Mouse (Mus musculus) hindbrain, embryonic 11.5 days (tissue): ENCODE measurements around the gene Cth. TPM values are rescaled to one million over a fixed set of nuclear protein-coding genes. Genes with fewer than 3 reads are reported as not detected.
A peak's percentile ranks its signal among the peaks of the same experiment; 100 is the strongest.

Experiments
- ATAC-seq: fragments of 200-750 bp; cut with Nextera tagmentation; 2 replicates; pipeline ENCODE4 v1.8.0; 2017; ENCODE audit warnings: mild to moderate bottlenecking, moderate TSS enrichment, moderate library complexity; ENCODE audit not compliant: low FRiP score
- DNase-seq: peaks from one replicate; pipeline ENCODE4 v3.0.0-alpha.2; 2015; ENCODE audit warnings: low spot score
- H3K27ac ChIP-seq: fragments of 300-500 bp; sonication (generic); 2 replicates; pipeline ENCODE4 v1.5.1; 2014; ENCODE audit warnings: mild to moderate bottlenecking, low read depth, low read length
- H3K27me3 ChIP-seq: fragments of 300-500 bp; sonication (generic); 2 replicates; pipeline ENCODE4 v1.6.1; 2014; ENCODE audit warnings: mild to moderate bottlenecking, low read length, moderate library complexity, mixed read lengths; ENCODE audit not compliant: control insufficient read depth, insufficient read depth
- H3K36me3 ChIP-seq: fragments of 300-500 bp; sonication (generic); 2 replicates; pipeline ENCODE4 v1.6.1; 2014; ENCODE audit warnings: mild to moderate bottlenecking, low read length, moderate library complexity, mixed read lengths; ENCODE audit not compliant: control insufficient read depth, insufficient read depth
- H3K4me1 ChIP-seq: fragments of 300-500 bp; sonication (generic); replicated peaks from 2 replicates; pipeline ENCODE4 v1.6.1; 2014; ENCODE audit warnings: low read length, mixed read lengths; ENCODE audit not compliant: control insufficient read depth, insufficient read depth
- H3K4me2 ChIP-seq: fragments of 300-500 bp; sonication (generic); replicated peaks from 2 replicates; pipeline ENCODE4 v1.6.1; 2014; ENCODE audit warnings: mild to moderate bottlenecking, low read depth, low read length
- H3K4me3 ChIP-seq: fragments of 300-500 bp; sonication (generic); 2 replicates; pipeline ENCODE4 v1.5.1; 2014; ENCODE audit warnings: low read depth, low read length
- H3K9ac ChIP-seq: fragments of 300-500 bp; sonication (generic); 2 replicates; pipeline ENCODE4 v1.6.1; 2014; ENCODE audit warnings: low read depth, low read length
- H3K9me3 ChIP-seq: fragments of 300-500 bp; sonication (generic); 2 replicates; pipeline ENCODE4 v1.6.1; 2016; ENCODE audit warnings: low read length; ENCODE audit not compliant: control insufficient read depth
- WGBS: fragments of 180-500 bp; shearing (Covaris S2); extraction: QIAGEN DNeasy Blood & Tissue Kit; methylation state at CpG from one replicate; pipeline ENCODE4 v1.1.7; 2014; 5-methylcytosine and 5-hydroxymethylcytosine counted together
- polyA plus RNA-seq: library from polyadenylated mRNA; unstranded; fragments of >200 nt; fragmentation: Nextera tagmentation; extraction: Ambion mirVana; gene quantifications from 2 replicates; pipeline ENCODE4 v1.2.1, GENCODE M21; 2014

Gene Cth
- polyA plus RNA-seq, 1 experiment from 2014 or later, result 11.0 TPM

- no peaks in the 10 kb centered on the region for H3K4me1 ChIP-seq
Observed at GRCm38 (mm10) chr3:157897645-157898044, 27.2 kb downstream of the Cth start.

GRCm38 (mm10) chr3:157891819-157892218 lies 33.1 kb downstream of the Cth start:
- Histone ChIP-seq H3K27me3 (no peaks in the 10 kb centered on the region), H3K4me1 (no peaks in the 10 kb centered on the region), H3K36me3 (no peaks in the 10 kb centered on the region), H3K27ac (no peak overlapping the region), H3K4me3 (no peak overlapping the region), H3K4me2 (no peak overlapping the region), H3K9me3 (no peaks in the 10 kb centered on the region), H3K9ac (no peak overlapping the region)
- ATAC-seq, result no peak
- DNase-seq, result no peak

More at GRCm38 (mm10) chr3:157897645-157898044, 27.2 kb downstream of the Cth start:
- 85% methylated on average over 3 of the region's 3 CpGs for WGBS
- ATAC-seq, result no peak
- no peak for DNase-seq
- H3K4me2 ChIP-seq, result no peak overlapping the region
- H3K4me3 ChIP-seq, result no peak overlapping the region
- no peaks in the 10 kb centered on the region for H3K27me3 ChIP-seq
- no peak overlapping the region for H3K27ac ChIP-seq
- H3K9me3 ChIP-seq, result no peaks in the 10 kb centered on the region
- H3K9ac ChIP-seq, result no peak overlapping the region
- no peaks in the 10 kb centered on the region for H3K36me3 ChIP-seq

GRCm38 (mm10) chr3:157884081-157884643 lies 40.7 kb downstream of the Cth start:
- no peak overlapping the region for H3K4me3 ChIP-seq
- H3K27me3 ChIP-seq, result no peaks in the 10 kb centered on the region
- H3K9me3 ChIP-seq, result no peaks in the 10 kb centered on the region
- no peaks in the 10 kb centered on the region for H3K4me1 ChIP-seq
- no peak overlapping the region for H3K27ac ChIP-seq
- DNase-seq (no peak), ATAC-seq (no peak)
- H3K36me3 ChIP-seq, result no peaks in the 10 kb centered on the region
- WGBS, result 94% methylated on average over 6 of the region's 6 CpGs
- H3K4me2 ChIP-seq, result no peak overlapping the region
- no peak overlapping the region for H3K9ac ChIP-seq

- DNase-seq, result no peak
- H3K9ac ChIP-seq, result no peak overlapping the region
- H3K4me3 ChIP-seq, result no peak overlapping the region
- H3K27ac ChIP-seq, result no peak overlapping the region
- no peaks in the 10 kb centered on the region for H3K4me1 ChIP-seq
- no peak overlapping the region for H3K4me2 ChIP-seq
- no peaks in the 10 kb centered on the region for H3K36me3 ChIP-seq
- no peak for ATAC-seq
- no peaks in the 10 kb centered on the region for H3K9me3 ChIP-seq
- 82% methylated on average over 4 of the region's 4 CpGs for WGBS
- H3K27me3 ChIP-seq, result no peaks in the 10 kb centered on the region
Observed at GRCm38 (mm10) chr3:157883085-157883484, 41.8 kb downstream of the Cth start.

- Histone ChIP-seq H3K4me1 (no peaks in the 10 kb centered on the region), H3K9me3 (no peaks in the 10 kb centered on the region), H3K4me2 (no peak overlapping the region), H3K9ac (no peak overlapping the region), H3K4me3 (no peak overlapping the region), H3K27ac (no peak overlapping the region), H3K36me3 (no peaks in the 10 kb centered on the region), H3K27me3 (no peaks in the 10 kb centered on the region)
- DNase-seq (no peak), ATAC-seq (no peak)
- WGBS, result 93% methylated on average over 3 of the region's 3 CpGs
Observed at GRCm38 (mm10) chr3:157881992-157882391, 42.9 kb downstream of the Cth start.

- no peak overlapping the region for H3K4me3 ChIP-seq
- H3K27ac ChIP-seq, result no peak overlapping the region
- H3K36me3 ChIP-seq, result no peaks in the 10 kb centered on the region
- WGBS, result 93% methylated on average over 3 of the region's 3 CpGs
- H3K9ac ChIP-seq, result no peak overlapping the region
- H3K4me1 ChIP-seq, result no peaks in the 10 kb centered on the region
- H3K4me2 ChIP-seq, result no peak overlapping the region
- H3K27me3 ChIP-seq, result no peaks in the 10 kb centered on the region
- H3K9me3 ChIP-seq, result no peaks in the 10 kb centered on the region
- no peak for ATAC-seq
- DNase-seq, result no peak
Observed at GRCm38 (mm10) chr3:157880983-157881382, 43.9 kb downstream of the Cth start.

GRCm38 (mm10) chr3:157877847-157878246 lies 47.0 kb downstream of the Cth start:
- no peaks in the 10 kb centered on the region for H3K27me3 ChIP-seq
- DNase-seq, result no peak
- no peak overlapping the region for H3K27ac ChIP-seq
- H3K4me2 ChIP-seq, result no peak overlapping the region
- H3K9ac ChIP-seq, result no peak overlapping the region
- H3K9me3 ChIP-seq, result no peaks in the 10 kb centered on the region
- ATAC-seq, result no peak
- H3K36me3 ChIP-seq, result no peaks in the 10 kb centered on the region
- H3K4me1 ChIP-seq, result no peaks in the 10 kb centered on the region
- H3K4me3 ChIP-seq, result no peak overlapping the region

- Histone ChIP-seq H3K27me3 (no peaks in the 10 kb centered on the region), H3K9me3 (no peaks in the 10 kb centered on the region), H3K9ac (no peak overlapping the region), H3K4me2 (no peak overlapping the region), H3K4me3 (no peak overlapping the region), H3K27ac (no peak overlapping the region), H3K4me1 (no peaks in the 10 kb centered on the region), H3K36me3 (no peaks in the 10 kb centered on the region)
- DNase-seq, result peak; percentile 74
- 61% methylated on average over 11 of the region's 11 CpGs for WGBS
- peak; percentile 74; the same call in 1 of the 2 replicates for ATAC-seq
Observed at GRCm38 (mm10) chr3:157876439-157877156, 48.3 kb downstream of the Cth start.

- no peaks in the 10 kb centered on the region for H3K27me3 ChIP-seq
- WGBS, result 91% methylated on average over 4 of the region's 4 CpGs
- H3K27ac ChIP-seq, result no peak overlapping the region
- DNase-seq (no peak), ATAC-seq (no peak)
- H3K9ac ChIP-seq, result no peak overlapping the region
- no peaks in the 10 kb centered on the region for H3K36me3 ChIP-seq
- no peaks in the 10 kb centered on the region for H3K9me3 ChIP-seq
- H3K4me2 ChIP-seq, result no peak overlapping the region
- no peaks in the 10 kb centered on the region for H3K4me1 ChIP-seq
- no peak overlapping the region for H3K4me3 ChIP-seq
Observed at GRCm38 (mm10) chr3:157872897-157873296, 52.0 kb downstream of the Cth start.
